Mouse (Mus musculus): ENCODE results near the gene Pnldc1.

DNA sequence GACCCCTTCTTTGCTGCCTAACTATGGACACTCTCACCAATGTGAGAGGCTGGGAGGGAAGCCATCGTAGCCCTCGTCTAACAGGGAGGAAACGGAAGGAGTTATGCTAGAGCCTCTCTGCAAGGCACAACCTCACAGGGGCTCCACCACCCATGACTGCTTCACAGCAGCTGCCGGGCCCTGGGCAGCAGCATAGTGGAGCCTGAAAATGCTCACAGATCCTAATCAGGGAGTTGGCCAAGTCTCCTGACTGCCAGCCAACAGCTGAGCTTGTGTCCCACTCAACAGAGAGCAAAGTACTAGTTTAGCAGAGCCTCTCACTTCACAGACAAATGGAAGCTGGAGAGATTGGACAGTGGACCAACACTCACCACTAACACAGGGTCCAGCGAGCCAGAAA is 63.6 kb downstream of the Pnldc1 start:
- TF ChIP-seq CTCF (IDR thresholded peaks at IDR 0.05; ENCODE audit: low read depth) = no peak
- no peak for TF ChIP-seq EP300 (optimal IDR thresholded peaks at IDR 0.05)

All from stomach, postnatal 0 days (tissue).